Mouse (Mus musculus) hindbrain, embryonic 11.5 days (tissue): ENCODE measurements around the gene Zfp275. TPM values are rescaled to one million over a fixed set of nuclear protein-coding genes. Genes with fewer than 3 reads are reported as not detected.
"Not testable (repeated sequence)": the region's sequence is repeated elsewhere in the genome, so short reads cannot be mapped to it uniquely, and the experiment has no call there.

ENCODE experiments used
- ATAC-seq: fragments of 200-750 bp; cut with Nextera tagmentation; 2 replicates; pipeline ENCODE4 v1.8.0; 2017; ENCODE audit warnings: mild to moderate bottlenecking, moderate TSS enrichment, moderate library complexity; ENCODE audit not compliant: low FRiP score
- DNase-seq: peaks from one replicate; pipeline ENCODE4 v3.0.0-alpha.2; 2015; ENCODE audit warnings: low spot score
- H3K27ac ChIP-seq: fragments of 300-500 bp; sonication (generic); 2 replicates; pipeline ENCODE4 v1.5.1; 2014; ENCODE audit warnings: mild to moderate bottlenecking, low read depth, low read length
- H3K27me3 ChIP-seq: fragments of 300-500 bp; sonication (generic); 2 replicates; pipeline ENCODE4 v1.6.1; 2014; ENCODE audit warnings: mild to moderate bottlenecking, low read length, moderate library complexity, mixed read lengths; ENCODE audit not compliant: control insufficient read depth, insufficient read depth
- H3K36me3 ChIP-seq: fragments of 300-500 bp; sonication (generic); 2 replicates; pipeline ENCODE4 v1.6.1; 2014; ENCODE audit warnings: mild to moderate bottlenecking, low read length, moderate library complexity, mixed read lengths; ENCODE audit not compliant: control insufficient read depth, insufficient read depth
- H3K4me1 ChIP-seq: fragments of 300-500 bp; sonication (generic); replicated peaks from 2 replicates; pipeline ENCODE4 v1.6.1; 2014; ENCODE audit warnings: low read length, mixed read lengths; ENCODE audit not compliant: control insufficient read depth, insufficient read depth
- H3K4me2 ChIP-seq: fragments of 300-500 bp; sonication (generic); replicated peaks from 2 replicates; pipeline ENCODE4 v1.6.1; 2014; ENCODE audit warnings: mild to moderate bottlenecking, low read depth, low read length
- H3K4me3 ChIP-seq: fragments of 300-500 bp; sonication (generic); 2 replicates; pipeline ENCODE4 v1.5.1; 2014; ENCODE audit warnings: low read depth, low read length
- H3K9ac ChIP-seq: fragments of 300-500 bp; sonication (generic); 2 replicates; pipeline ENCODE4 v1.6.1; 2014; ENCODE audit warnings: low read depth, low read length
- H3K9me3 ChIP-seq: fragments of 300-500 bp; sonication (generic); 2 replicates; pipeline ENCODE4 v1.6.1; 2016; ENCODE audit warnings: low read length; ENCODE audit not compliant: control insufficient read depth
- WGBS: fragments of 180-500 bp; shearing (Covaris S2); extraction: QIAGEN DNeasy Blood & Tissue Kit; methylation state at CpG from one replicate; pipeline ENCODE4 v1.1.7; 2014; 5-methylcytosine and 5-hydroxymethylcytosine counted together
- polyA plus RNA-seq: library from polyadenylated mRNA; unstranded; fragments of >200 nt; fragmentation: Nextera tagmentation; extraction: Ambion mirVana; gene quantifications from 2 replicates; pipeline ENCODE4 v1.2.1, GENCODE M21; 2014

Gene Zfp275
- polyA plus RNA-seq, 1 experiment from 2014 or later, result 15.0 TPM

DNA sequence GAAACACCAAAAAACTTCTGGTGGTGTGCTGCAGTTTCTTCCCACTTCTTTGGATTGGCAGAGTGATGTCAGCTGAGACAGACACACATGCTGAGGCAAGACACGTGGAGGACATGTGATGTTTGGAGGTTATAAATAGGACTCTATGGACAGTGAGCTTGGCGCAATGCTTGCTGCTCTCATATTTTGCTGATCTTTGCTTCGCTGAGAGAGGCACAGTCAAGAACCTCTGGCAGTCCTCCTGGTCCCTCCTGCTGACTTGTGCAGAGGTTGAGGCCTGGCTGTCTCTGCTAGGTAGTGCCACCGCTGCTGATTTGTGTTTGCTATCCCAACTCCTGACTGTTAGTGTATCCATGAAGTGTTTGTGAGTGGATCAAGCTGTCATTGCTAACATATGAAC, 49.1 kb downstream of the Zfp275 start:
- WGBS, result 93% methylated on average over 4 of the region's 4 CpGs
- ATAC-seq, result no peak
- Histone ChIP-seq H3K9me3 (no peaks in the 10 kb centered on the region), H3K9ac (no peak overlapping the region), H3K4me3 (no peak overlapping the region), H3K36me3 (no peaks in the 10 kb centered on the region), H3K4me1 (no peaks in the 10 kb centered on the region), H3K27me3 (no peaks in the 10 kb centered on the region), H3K4me2 (no peak overlapping the region), H3K27ac (no peak overlapping the region)
- DNase-seq, result no peak

- Histone ChIP-seq H3K36me3 (no peaks in the 10 kb centered on the region), H3K4me3 (no peak overlapping the region), H3K9me3 (no peaks in the 10 kb centered on the region), H3K27ac (no peak overlapping the region), H3K9ac (no peak overlapping the region), H3K4me1 (no peaks in the 10 kb centered on the region), H3K4me2 (no peak overlapping the region), H3K27me3 (no peaks in the 10 kb centered on the region)
- 100% methylated on average over 1 of the region's 1 CpGs for WGBS
- ATAC-seq, result no peak
- no peak for DNase-seq
Measured at GRCm38 (mm10) chrX:73396446-73396845, 54.0 kb downstream of the Zfp275 start.

- 73% methylated on average over 1 of the region's 2 CpGs for WGBS
- H3K4me3 ChIP-seq, H3K9ac ChIP-seq, H3K4me1 ChIP-seq, H3K4me2 ChIP-seq, H3K36me3 ChIP-seq, H3K9me3 ChIP-seq, H3K27ac ChIP-seq, H3K27me3 ChIP-seq, ATAC-seq, DNase-seq: not testable (repeated sequence)
Measured at GRCm38 (mm10) chrX:73398636-73399035, 56.2 kb downstream of the Zfp275 start, which contains the start of gene Gm18336. TSS of gene Gm18336 (minus strand) at chrX:73398736.

DNA sequence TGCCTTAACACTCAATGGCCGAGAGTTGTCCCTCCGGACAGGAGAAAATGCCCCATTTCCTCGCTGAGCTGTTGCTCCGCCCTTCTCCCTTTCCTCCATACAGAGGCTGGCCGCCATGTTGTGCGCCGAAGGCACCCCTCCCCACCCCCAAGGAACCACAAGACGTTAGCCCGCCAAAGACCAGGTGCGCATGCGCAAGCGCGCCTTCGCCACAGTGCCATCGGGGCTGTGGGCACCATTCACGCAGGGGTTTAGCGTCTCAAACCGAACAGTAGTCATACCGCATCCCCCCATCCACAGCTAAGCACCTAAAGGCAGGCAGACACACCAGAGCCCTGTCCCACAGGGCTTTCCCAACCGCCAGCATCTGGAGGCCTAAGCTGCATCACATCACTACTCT, 58.5 kb downstream of the Zfp275 start:
- 86% methylated on average over 20 of the region's 20 CpGs for WGBS
- Histone ChIP-seq H3K27ac (no peak overlapping the region), H3K36me3 (no peaks in the 10 kb centered on the region), H3K4me2 (no peak overlapping the region), H3K4me3 (no peak overlapping the region), H3K4me1 (no peaks in the 10 kb centered on the region), H3K27me3 (no peaks in the 10 kb centered on the region), H3K9ac (no peak overlapping the region), H3K9me3 (no peaks in the 10 kb centered on the region)
- DNase-seq, result no peak
- no peak for ATAC-seq

- 94% methylated on average over 12 of the region's 12 CpGs for WGBS
- Histone ChIP-seq H3K9me3 (no peaks in the 10 kb centered on the region), H3K4me2 (no peak overlapping the region), H3K27me3 (no peaks in the 10 kb centered on the region), H3K9ac (no peak overlapping the region), H3K4me1 (no peaks in the 10 kb centered on the region), H3K36me3 (no peaks in the 10 kb centered on the region), H3K27ac (no peak overlapping the region), H3K4me3 (no peak overlapping the region)
- no peak for ATAC-seq
- DNase-seq, result no peak
Measured at GRCm38 (mm10) chrX:73401616-73402015, 59.2 kb downstream of the Zfp275 start.

Other genes with a start within 250 kb of the Zfp275 start
- gene Xlr3a, start 245.5 kb upstream of the Zfp275 start, polyA plus RNA-seq, result 4.5 and 6.0 TPM in 2 replicates
- gene Gm14685, start 225.6 kb upstream of the Zfp275 start, polyA plus RNA-seq, result not detected in 2 replicates
- gene Xlr5b, start 193.8 kb upstream of the Zfp275 start, polyA plus RNA-seq, result not detected in 2 replicates
- 0.11 TPM in 1 of 2 replicates, not detected in the other for gene DXBay18, start 193.2 kb upstream of the Zfp275 start, polyA plus RNA-seq
- gene Spin2d, start 165.6 kb upstream of the Zfp275 start, polyA plus RNA-seq, result not detected in 2 replicates
- gene Xlr3b, start 150.4 kb upstream of the Zfp275 start, polyA plus RNA-seq, result 19.0 and 20.5 TPM in 2 replicates
- 0.35 and 0.49 TPM in 2 replicates for gene Xlr4b, start 128.3 kb upstream of the Zfp275 start, polyA plus RNA-seq
- gene F8a, start 114.3 kb upstream of the Zfp275 start, polyA plus RNA-seq, result 16.4 and 17.6 TPM in 2 replicates
- not detected in 2 replicates for gene Xlr4c, start 99.5 kb upstream of the Zfp275 start, polyA plus RNA-seq
- 0.37 and 0.75 TPM in 2 replicates for gene Xlr3c, start 77.2 kb upstream of the Zfp275 start, polyA plus RNA-seq
- gene Xlr5a, start 49.6 kb upstream of the Zfp275 start, polyA plus RNA-seq, result not detected in 2 replicates
- gene Xlr5c, start 49.6 kb upstream of the Zfp275 start, polyA plus RNA-seq, result not detected in 2 replicates
- not detected in 2 replicates for gene Gm45015, start 5.8 kb upstream of the Zfp275 start, polyA plus RNA-seq
- not detected in 2 replicates for gene Gm18336, start 56.1 kb downstream of the Zfp275 start, polyA plus RNA-seq
- gene Zfp92, start 68.5 kb downstream of the Zfp275 start, polyA plus RNA-seq, result 0.11 and 0.21 TPM in 2 replicates
- gene Trex2, start 92.7 kb downstream of the Zfp275 start, polyA plus RNA-seq, result not detected in 2 replicates
- gene Haus7, start 116.4 kb downstream of the Zfp275 start, polyA plus RNA-seq, result 76.9 and 77.6 TPM in 2 replicates
- gene Bgn, start 141.0 kb downstream of the Zfp275 start, polyA plus RNA-seq, result 38.8 and 53.1 TPM in 2 replicates
- 0.66 and 0.84 TPM in 2 replicates for gene Atp2b3, start 160.5 kb downstream of the Zfp275 start, polyA plus RNA-seq